Mouse (Mus musculus): Measurements from ENCODE around the gene Srm. TPM values are rescaled to one million over a fixed set of nuclear protein-coding genes. Genes with fewer than 3 reads are reported as not detected.

Srm gene
- total and polyA plus RNA-seq, 3 experiments, result 305 to 765 (median 332) TPM

DNA sequence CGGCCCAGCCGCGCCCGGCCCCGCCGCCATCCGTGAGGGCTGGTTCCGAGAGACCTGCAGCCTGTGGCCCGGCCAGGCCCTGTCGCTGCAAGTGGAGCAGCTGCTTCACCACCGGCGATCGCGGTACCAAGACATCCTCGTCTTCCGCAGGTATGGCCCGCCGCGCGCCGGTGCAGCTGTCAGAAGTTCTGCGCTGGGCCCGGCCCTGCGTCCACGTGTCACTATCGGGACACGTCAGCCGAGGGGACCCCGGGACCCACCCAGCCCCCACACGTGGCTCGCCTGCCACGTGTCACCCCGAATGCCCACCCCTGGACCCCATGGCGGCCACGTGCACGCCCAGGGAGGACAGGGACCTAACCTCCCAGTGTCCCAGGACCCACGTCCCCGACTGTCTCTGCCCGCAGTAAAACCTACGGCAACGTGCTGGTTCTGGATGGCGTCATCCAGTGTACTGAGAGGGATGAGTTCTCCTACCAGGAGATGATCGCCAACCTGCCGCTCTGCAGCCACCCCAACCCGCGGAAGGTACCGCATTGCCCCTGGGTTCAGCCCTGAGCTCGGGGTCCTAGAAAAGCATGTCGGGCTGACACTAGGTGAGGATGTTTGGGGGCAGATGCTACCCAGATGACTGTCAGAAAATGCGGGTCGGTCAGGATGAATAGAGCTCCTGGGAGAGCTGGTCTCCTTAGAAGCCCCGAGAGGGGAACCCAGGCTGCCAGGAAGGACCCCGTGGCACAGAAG is 506 bp downstream of the Srm start:
- H3K9me3 ChIP-seq (replicated peaks; ENCODE audit: insufficient read depth, low read length), result no peaks in the 10 kb centered on the region

DNA sequence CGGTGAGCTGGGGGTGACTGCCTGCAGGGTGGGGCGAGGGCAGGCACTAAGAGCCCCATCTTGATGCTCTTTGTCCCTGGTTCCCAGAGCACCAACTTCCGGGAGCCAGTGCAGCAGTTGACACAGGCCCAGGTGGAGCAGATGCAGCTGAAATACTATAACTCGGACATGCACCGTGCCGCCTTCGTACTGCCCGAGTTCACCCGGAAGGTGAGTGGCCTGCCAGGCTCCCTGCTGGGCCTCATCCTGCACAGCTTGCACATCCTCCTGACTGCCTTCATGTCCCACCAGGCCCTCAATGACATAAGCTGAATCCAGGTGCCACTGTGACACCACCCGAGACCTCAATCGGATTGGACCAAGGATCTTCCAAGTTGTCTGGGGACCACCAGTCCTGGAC is 2.7 kb downstream of the Srm start:
- H3K27ac ChIP-seq (ENCODE audit: control insufficient read depth, low read depth, low read length), result no peak overlapping the region
- no peaks in the 10 kb centered on the region for H3K27me3 ChIP-seq (ENCODE audit: control insufficient read depth in 1 of 2, insufficient read depth in 2 of 2, low read length in 2 of 2)
- H3K9ac ChIP-seq (ENCODE audit: control insufficient read depth, low read depth, low read length, poor library complexity, severe bottlenecking), result no peak overlapping the region
- no peaks in the 10 kb centered on the region for H3K9me3 ChIP-seq (replicated peaks; ENCODE audit: insufficient read depth, low read length)
- TF ChIP-seq TCF12 (IDR thresholded peaks at IDR 0.05; ENCODE audit: low read depth, low read length) (no peak), MAZ (IDR thresholded peaks at IDR 0.05; ENCODE audit: low read depth, low read length) (no peak), GATA1 (IDR thresholded peaks at IDR 0.05; ENCODE audit: low read depth, low read length) (no peak), POLR2AphosphoS2 (IDR thresholded peaks at IDR 0.05; ENCODE audit: low read length) (no peak), SIN3A (IDR thresholded peaks at IDR 0.05; ENCODE audit: low read length) (no peak), SMC3 (IDR thresholded peaks at IDR 0.05; ENCODE audit: low read depth, low read length) (no peak), UBTF (IDR thresholded peaks at IDR 0.05; ENCODE audit: borderline replicate concordance, insufficient read depth, low read depth, low read length) (no peak), CTCF (IDR thresholded peaks at IDR 0.05 in 2 of 3, conservative IDR thresholded peaks at IDR 0.05 in 1 of 3; ENCODE audit: control insufficient read depth in 1 of 3, insufficient read depth in 1 of 3, low read depth in 2 of 3, low read length in 3 of 3, poor library complexity in 1 of 3, severe bottlenecking in 1 of 3) (no peak), MAX (IDR thresholded peaks at IDR 0.05; ENCODE audit: low read length) (no peak), POLR2AphosphoS5 (IDR thresholded peaks at IDR 0.05; ENCODE audit: borderline replicate concordance, low read depth, low read length) (no peak), POLR2A (IDR thresholded peaks at IDR 0.05; ENCODE audit: control insufficient read depth in 1 of 2, insufficient read depth in 1 of 2, low read depth in 1 of 2, low read length in 2 of 2, poor library complexity in 1 of 2) (no peak), USF2 (IDR thresholded peaks at IDR 0.05; ENCODE audit: borderline replicate concordance in 1 of 2, insufficient read depth in 1 of 2, low read depth in 1 of 2, low read length in 2 of 2) (no peak), RCOR1 (IDR thresholded peaks at IDR 0.05; ENCODE audit: low read depth, low read length) (no peak), MYC (IDR thresholded peaks at IDR 0.05; ENCODE audit: low read depth, low read length) (no peak), ZMIZ1 (IDR thresholded peaks at IDR 0.05; ENCODE audit: low read depth, low read length) (no peak), USF1 (IDR thresholded peaks at IDR 0.05; ENCODE audit: low read depth, low read length) (no peak), ELF1 (IDR thresholded peaks at IDR 0.05; ENCODE audit: low read depth, low read length) (no peak)
- peaks cover 0 to 22% of the 10 kb centered on the region in 2 experiments; a peak in 2 of 4 replicates for H3K4me1 ChIP-seq (ENCODE audit: control insufficient read depth in 1 of 2, insufficient read depth in 2 of 2, low read length in 2 of 2)
- no peak overlapping the region for H3K4me3 ChIP-seq (ENCODE audit: control insufficient read depth in 1 of 2, insufficient read depth in 1 of 2, low read depth in 2 of 2, low read length in 2 of 2)
- peaks cover 8 to 23% of the 10 kb centered on the region in 2 experiments for H3K36me3 ChIP-seq (ENCODE audit: control insufficient read depth in 1 of 2, insufficient read depth in 2 of 2, low read length in 2 of 2)
- H3K79me2 ChIP-seq (ENCODE audit: control insufficient read depth, insufficient read depth, low read length, poor library complexity), result peaks cover 28% of the 10 kb centered on the region
- no peak for DNase-seq (ENCODE audit: low read depth, low spot score)

More for the DNA sequence above, 506 bp downstream of the Srm start:
- no peaks in the 10 kb centered on the region for H3K27me3 ChIP-seq (ENCODE audit: control insufficient read depth in 1 of 2, insufficient read depth in 2 of 2, low read length in 2 of 2)
- peaks cover 16 to 23% of the 10 kb centered on the region in 2 experiments for H3K36me3 ChIP-seq (ENCODE audit: control insufficient read depth in 1 of 2, insufficient read depth in 2 of 2, low read length in 2 of 2)
- H3K4me1 ChIP-seq (ENCODE audit: control insufficient read depth in 1 of 2, insufficient read depth in 2 of 2, low read length in 2 of 2), result peaks cover 4 to 36% of the 10 kb centered on the region in 2 experiments; a peak in 3 of 4 replicates
- peak overlapping the region; percentile 61 for H3K27ac ChIP-seq (ENCODE audit: control insufficient read depth, low read depth, low read length)
- peak; percentile 64 for DNase-seq (ENCODE audit: low read depth, low spot score)
- peaks cover 28% of the 10 kb centered on the region for H3K79me2 ChIP-seq (ENCODE audit: control insufficient read depth, insufficient read depth, low read length, poor library complexity)
- H3K9ac ChIP-seq (ENCODE audit: control insufficient read depth, low read depth, low read length, poor library complexity, severe bottlenecking), result peak overlapping the region; percentile 98
- H3K4me3 ChIP-seq (ENCODE audit: control insufficient read depth in 1 of 2, insufficient read depth in 1 of 2, low read depth in 2 of 2, low read length in 2 of 2), result peak overlapping the region; percentile 97 to 99
- no peak for TF ChIP-seq ZNF384 (IDR thresholded peaks at IDR 0.05; ENCODE audit: low read depth, low read length)
- TF ChIP-seq RAD21 (IDR thresholded peaks at IDR 0.05; ENCODE audit: low read depth, low read length), result no peak
- no peak for TF ChIP-seq KAT2A (conservative IDR thresholded peaks at IDR 0.05; ENCODE audit: low read depth, low read length)
- peak; percentile 83 for TF ChIP-seq MXI1 (IDR thresholded peaks at IDR 0.05; ENCODE audit: low read depth, low read length)
- TF ChIP-seq POLR2AphosphoS2 (IDR thresholded peaks at IDR 0.05; ENCODE audit: low read length), result no peak; the same call in none of the 2 replicates
- 0 out of 4 replicates have a peak, but pooled peaks of 1 of the 2 experiments have one; percentile 16 for TF ChIP-seq EP300 (IDR thresholded peaks at IDR 0.05; ENCODE audit: low read depth in 1 of 2, low read length in 2 of 2)
- TF ChIP-seq MAFK (IDR thresholded peaks at IDR 0.05; ENCODE audit: borderline replicate concordance, low read depth, low read length), result no peak
- no peak for TF ChIP-seq USF2 (IDR thresholded peaks at IDR 0.05; ENCODE audit: borderline replicate concordance in 1 of 2, insufficient read depth in 1 of 2, low read depth in 1 of 2, low read length in 2 of 2)
- TF ChIP-seq MAX (IDR thresholded peaks at IDR 0.05; ENCODE audit: low read length), result peak; percentile 92
- TF ChIP-seq RCOR1 (IDR thresholded peaks at IDR 0.05; ENCODE audit: low read depth, low read length), result no peak
- peak; percentile 95 for TF ChIP-seq MYC (IDR thresholded peaks at IDR 0.05; ENCODE audit: low read depth, low read length)
- TF ChIP-seq CHD2 (IDR thresholded peaks at IDR 0.05; ENCODE audit: low read length), result no peak
- 0 out of 2 replicates have a peak, but pooled peaks have one; percentile 35 for TF ChIP-seq CHD1 (IDR thresholded peaks at IDR 0.05; ENCODE audit: low read depth, low read length)
- peak; percentile 52; the same call in 1 of the 2 replicates for TF ChIP-seq USF1 (IDR thresholded peaks at IDR 0.05; ENCODE audit: low read depth, low read length)
- no peak for TF ChIP-seq UBTF (IDR thresholded peaks at IDR 0.05; ENCODE audit: borderline replicate concordance, insufficient read depth, low read depth, low read length)
- TF ChIP-seq CTCF (IDR thresholded peaks at IDR 0.05 in 2 of 3, conservative IDR thresholded peaks at IDR 0.05 in 1 of 3; ENCODE audit: control insufficient read depth in 1 of 3, insufficient read depth in 1 of 3, low read depth in 2 of 3, low read length in 3 of 3, poor library complexity in 1 of 3, severe bottlenecking in 1 of 3), result no peak
- peak; percentile 29 to 47; a peak in 3 of 4 replicates for TF ChIP-seq POLR2A (IDR thresholded peaks at IDR 0.05; ENCODE audit: control insufficient read depth in 1 of 2, insufficient read depth in 1 of 2, low read depth in 1 of 2, low read length in 2 of 2, poor library complexity in 1 of 2)
- no peak for TF ChIP-seq NRF1 (IDR thresholded peaks at IDR 0.05; ENCODE audit: insufficient read depth, low read depth, low read length, poor library complexity, severe bottlenecking)

All from MEL (cell line).